Mouse (Mus musculus) MEL (cell line): ENCODE results near the gene Fam83d.

Source experiments
- EP300 ChIP-seq, 2 experiments: IDR thresholded peaks; 2 replicates each; pipeline ENCODE4 v1.6.1; 2011; ENCODE audit warnings: improper control_type of control experiment in 2 of 2, low read length in 2 of 2, low read depth in 1 of 2, mild to moderate bottlenecking in 1 of 2
- ETS1 ChIP-seq: IDR thresholded peaks from 2 replicates; pipeline ENCODE4 v1.6.1; 2012; ENCODE audit warnings: low read depth, mild to moderate bottlenecking, inconsistent platforms, low read length, improper control_type of control experiment, moderate library complexity
- GATA1 ChIP-seq: IDR thresholded peaks from 2 replicates; pipeline ENCODE4 v1.6.1; 2011; ENCODE audit warnings: low read depth, low read length, improper control_type of control experiment
- MAZ ChIP-seq: IDR thresholded peaks from 2 replicates; pipeline ENCODE4 v1.6.1; 2012; ENCODE audit warnings: low read depth, mild to moderate bottlenecking, inconsistent platforms, low read length, improper control_type of control experiment
- NRF1 ChIP-seq: IDR thresholded peaks from 2 replicates; pipeline ENCODE4 v1.6.1; 2014; ENCODE audit warnings: low read depth, mild to moderate bottlenecking, inconsistent platforms, low read length, improper control_type of control experiment, moderate library complexity; ENCODE audit not compliant: poor library complexity, insufficient read depth, severe bottlenecking
- ZC3H11A ChIP-seq: IDR thresholded peaks from 2 replicates; pipeline ENCODE4 v1.6.1; 2012; ENCODE audit warnings: low read depth, mild to moderate bottlenecking, inconsistent platforms, low read length, improper control_type of control experiment

DNA sequence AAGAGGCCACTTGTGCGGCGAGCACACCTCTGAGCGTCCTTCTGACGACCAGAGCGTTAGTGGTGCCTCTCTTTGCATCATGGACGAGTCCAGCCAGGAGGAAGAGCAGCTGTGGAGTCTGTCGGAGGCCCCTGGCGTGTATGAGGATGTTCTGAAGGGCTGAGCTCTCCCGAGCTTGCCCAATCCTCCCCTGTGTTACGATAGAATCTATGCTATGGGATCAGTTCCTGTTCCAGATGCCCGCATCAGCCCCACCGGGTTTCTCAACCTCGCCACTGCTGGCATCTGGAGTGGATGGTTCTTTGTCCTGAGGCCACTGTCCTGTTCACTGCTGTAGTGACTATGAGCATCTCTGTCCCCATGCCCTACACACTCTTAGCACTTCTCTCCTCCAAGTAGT is 4.9 kb downstream of the Fam83d start:
- TF ChIP-seq MAZ, result no peak
- no peak for TF ChIP-seq GATA1
- no peak for TF ChIP-seq EP300 (IDR thresholded peaks at IDR 0.05; ENCODE audit: low read depth in 1 of 2, low read length in 2 of 2)
- TF ChIP-seq ZC3H11A, result no peak
- no peak for TF ChIP-seq ETS1
- TF ChIP-seq NRF1, result no peak
